Mouse (Mus musculus) heart, embryonic 11.5 days (tissue): ENCODE measurements around the gene Mup16. TPM values are rescaled to one million over a fixed set of nuclear protein-coding genes. Genes with fewer than 3 reads are reported as not detected.
"Not testable (repeated sequence)": the region's sequence is repeated elsewhere in the genome, so short reads cannot be mapped to it uniquely, and the experiment has no call there.

Source experiments
- ATAC-seq: fragments of 200-750 bp; cut with Nextera tagmentation; replicated peaks from 2 replicates; pipeline ENCODE4 v1.8.0; 2017; ENCODE audit warnings: moderate library complexity; ENCODE audit not compliant: insufficient number of reproducible peaks, low FRiP score, low TSS enrichment
- H3K27ac ChIP-seq: fragments of 300-500 bp; sonication (generic); 2 replicates; pipeline ENCODE4 v1.5.1; 2014; ENCODE audit warnings: mild to moderate bottlenecking, low read depth, low read length
- H3K27me3 ChIP-seq: fragments of 300-500 bp; sonication (generic); 2 replicates; pipeline ENCODE4 v1.6.1; 2014; ENCODE audit warnings: mild to moderate bottlenecking, low read length, mixed read lengths; ENCODE audit not compliant: control insufficient read depth, insufficient read depth
- H3K36me3 ChIP-seq: fragments of 300-500 bp; sonication (generic); 2 replicates; pipeline ENCODE4 v1.6.1; 2014; ENCODE audit warnings: mild to moderate bottlenecking, low read length, moderate library complexity, mixed read lengths; ENCODE audit not compliant: control insufficient read depth, insufficient read depth
- H3K4me1 ChIP-seq: fragments of 300-500 bp; sonication (generic); 2 replicates; pipeline ENCODE4 v1.6.1; 2014; ENCODE audit warnings: low read length; ENCODE audit not compliant: control insufficient read depth, insufficient read depth
- H3K4me2 ChIP-seq: fragments of 300-500 bp; sonication (generic); 2 replicates; pipeline ENCODE4 v1.6.1; 2014; ENCODE audit warnings: mild to moderate bottlenecking, moderate library complexity
- H3K4me3 ChIP-seq: fragments of 300-500 bp; sonication (generic); 2 replicates; pipeline ENCODE4 v1.5.1; 2014; ENCODE audit warnings: low read depth, low read length
- H3K9ac ChIP-seq: fragments of 300-500 bp; sonication (generic); 2 replicates; pipeline ENCODE4 v1.6.1; 2014; ENCODE audit warnings: mild to moderate bottlenecking, low read depth, low read length, moderate library complexity
- H3K9me3 ChIP-seq: fragments of 300-500 bp; sonication (generic); replicated peaks from 2 replicates; pipeline ENCODE4 v1.6.1; 2016; ENCODE audit warnings: low read length; ENCODE audit not compliant: control insufficient read depth
- WGBS: fragments of 180-500 bp; shearing (Covaris S2); extraction: QIAGEN DNeasy Blood & Tissue Kit; methylation state at CpG from one replicate; pipeline ENCODE4 v1.1.7; 2014; ENCODE audit not compliant: insufficient replicate concordance; 5-methylcytosine and 5-hydroxymethylcytosine counted together
- polyA plus RNA-seq: library from polyadenylated mRNA; unstranded; fragments of >200 nt; fragmentation: Nextera tagmentation; extraction: Ambion mirVana; gene quantifications from 2 replicates; pipeline ENCODE4 v1.2.1, GENCODE M21; 2014

Gene Mup16
- polyA plus RNA-seq, result not detected in 2 replicates

GRCm38 (mm10) chr4:61519431-61519830, at the start of gene Mup16:
Mup16 (minus strand) TSS chr4:61519531.
- not testable (repeated sequence) for H3K9ac ChIP-seq, H3K4me1 ChIP-seq, H3K9me3 ChIP-seq, ATAC-seq, H3K27me3 ChIP-seq, H3K4me3 ChIP-seq, H3K27ac ChIP-seq, H3K36me3 ChIP-seq, H3K4me2 ChIP-seq
- WGBS, result 65% methylated on average over 2 of the region's 4 CpGs

- H3K9ac ChIP-seq, H3K27ac ChIP-seq, H3K4me2 ChIP-seq, ATAC-seq, H3K36me3 ChIP-seq, H3K27me3 ChIP-seq, H3K4me1 ChIP-seq, H3K9me3 ChIP-seq, H3K4me3 ChIP-seq: not testable (repeated sequence)
- WGBS, result 22% methylated on average over 2 of the region's 2 CpGs
Observed at GRCm38 (mm10) chr4:61555887-61556286, 36.6 kb upstream of the Mup16 start.

Other genes with a start within 250 kb of the Mup16 start
- not detected in 2 replicates for gene Mup14, start 215.5 kb downstream of the Mup16 start, polyA plus RNA-seq
- not detected in 2 replicates for gene Mup15, start 79.8 kb downstream of the Mup16 start, polyA plus RNA-seq
- gene Mup17, start 76.3 kb upstream of the Mup16 start, polyA plus RNA-seq, result not detected in 2 replicates
- gene Mup18, start 154.6 kb upstream of the Mup16 start, polyA plus RNA-seq, result not detected in 2 replicates